Mouse (Mus musculus) stomach, adult 2 months (tissue): ENCODE data around the gene D10Wsu102e. TPM values are rescaled to one million over a fixed set of nuclear protein-coding genes. Genes with fewer than 3 reads are reported as not detected.

Source experiments
- polyA plus RNA-seq: library from polyadenylated mRNA; depleted of rRNA; stranded (reverse); fragments of >200 nt; gene quantifications from 2 replicates; pipeline ENCODE4 v1.2.3, GENCODE M21; 2012; rRNA removed

D10Wsu102e gene
- 0.04 and 0.08 TPM in 2 replicates for polyA plus RNA-seq

GRCm38 (mm10) chr10:83359956-83360355 is at the start of gene D10Wsu102e:
D10Wsu102e (plus strand) TSS chr10:83360221.

DNA sequence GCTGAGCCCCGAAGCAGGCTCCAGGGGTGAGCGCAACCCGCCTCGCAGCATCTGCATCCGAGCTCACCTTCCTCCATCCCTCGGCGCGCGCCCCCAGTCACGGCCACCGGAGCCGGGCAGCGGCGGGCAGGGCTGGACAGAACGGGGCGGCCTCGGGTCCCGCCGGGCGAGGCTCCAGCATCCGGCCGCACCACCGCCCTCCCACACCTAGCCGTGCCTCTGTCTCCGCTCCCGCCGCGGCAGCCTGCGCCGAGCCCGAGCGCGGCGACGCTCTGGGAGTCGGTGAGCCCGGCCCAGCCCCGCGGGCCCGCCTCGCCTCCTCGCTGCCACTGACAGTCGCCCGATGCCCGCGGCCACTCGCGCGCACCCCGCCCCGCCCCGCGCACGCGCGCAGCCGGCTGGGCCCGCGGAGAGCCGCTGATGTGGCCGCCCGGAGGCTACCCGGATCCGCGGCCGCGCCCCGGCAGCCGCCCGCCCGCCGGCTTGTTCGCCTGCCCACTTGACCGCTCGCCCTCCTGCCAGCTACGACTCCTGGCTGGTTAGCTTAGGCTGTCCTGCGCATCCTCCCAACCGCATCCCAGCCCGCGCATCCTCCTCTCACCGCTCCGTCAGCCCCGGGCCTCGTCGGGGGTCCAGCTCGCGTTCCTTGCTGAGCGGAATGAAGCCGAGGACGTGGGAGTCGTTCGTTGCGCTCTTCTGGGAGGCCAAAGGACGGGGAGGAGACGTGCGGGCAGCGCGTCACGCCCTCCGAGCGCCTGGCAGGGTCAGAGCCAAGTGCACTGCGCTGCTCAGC is 22.7 kb upstream of the D10Wsu102e start, which contains the start of gene Slc41a2:
TSS of gene Slc41a2 (minus strand) at position 724 of the 793 bp plus-strand sequence.

DNA sequence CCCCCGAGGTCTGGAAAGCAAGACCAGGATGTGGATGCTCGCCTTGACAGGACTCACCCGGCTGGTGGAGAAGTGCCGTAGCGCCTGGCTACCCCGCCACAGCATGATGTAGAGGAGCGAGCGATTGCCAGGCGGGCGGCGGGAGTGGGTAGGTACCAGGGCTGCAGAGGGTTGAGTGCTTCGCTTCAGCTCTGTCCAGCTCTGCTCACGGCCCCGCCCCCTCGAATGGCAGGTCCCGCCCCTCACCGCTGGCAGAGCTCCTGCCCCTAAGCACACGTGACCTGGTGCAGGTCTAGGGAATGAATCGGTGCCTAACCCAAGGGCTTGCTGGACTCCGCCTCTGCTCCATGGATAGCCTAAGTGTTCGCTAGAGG is 173.9 kb downstream of the D10Wsu102e start, which contains the start of gene Aldh1l2:
TSS of gene Aldh1l2 (minus strand) at position 231 of the 374 bp plus-strand sequence.

Other genes starting within 250 kb of the D10Wsu102e start
- 2.8 and 4.1 TPM in 2 replicates for gene Slc41a2, start 22.3 kb upstream of the D10Wsu102e start, polyA plus RNA-seq
- gene Aldh1l2, start 173.9 kb downstream of the D10Wsu102e start, polyA plus RNA-seq = 0.81 and 1.9 TPM in 2 replicates
- 0.12 and 0.32 TPM in 2 replicates for gene Washc4, start 183.5 kb downstream of the D10Wsu102e start, polyA plus RNA-seq